Mouse (Mus musculus): ENCODE results near the gene Rps6ka5.

DNA sequence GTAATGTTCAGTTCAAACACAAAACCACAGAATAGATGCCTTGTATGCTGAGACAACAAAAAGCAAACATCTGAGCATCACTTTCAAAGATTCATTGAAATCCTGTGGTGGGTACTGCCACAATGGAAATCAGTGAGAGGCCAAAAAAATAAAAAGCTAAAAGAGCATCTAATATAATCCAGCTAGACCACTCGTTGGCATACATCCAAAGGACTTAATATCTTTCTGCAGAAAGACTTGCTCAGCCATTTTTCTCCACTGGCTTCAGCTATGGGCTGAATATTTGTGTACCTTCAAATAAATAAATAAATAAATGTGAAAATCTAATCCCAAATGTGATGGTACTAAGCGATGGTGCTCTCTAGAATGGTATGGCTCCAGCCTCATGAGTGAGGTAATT, 39.8 kb downstream of the Rps6ka5 start:
- TF ChIP-seq POLR2A (IDR thresholded peaks at IDR 0.05; ENCODE audit: insufficient read length, low read depth) (no peak), MAX (IDR thresholded peaks at IDR 0.05; ENCODE audit: low read depth) (no peak), CEBPB (IDR thresholded peaks at IDR 0.05; ENCODE audit: insufficient read depth, poor library complexity, severe bottlenecking) (no peak), REST (IDR thresholded peaks at IDR 0.05; ENCODE audit: insufficient read depth, insufficient read length) (no peak), TCF12 (IDR thresholded peaks at IDR 0.05; ENCODE audit: insufficient read depth, poor library complexity, severe bottlenecking) (no peak), USF1 (IDR thresholded peaks at IDR 0.05; ENCODE audit: low read depth) (no peak), MYOD1 (IDR thresholded peaks at IDR 0.05; ENCODE audit: control insufficient read depth in 1 of 3, insufficient read length in 2 of 3, low read depth in 2 of 3) (no peak)
